Mouse (Mus musculus) mouse trophoblast stem cell (cell line): ENCODE data around the gene Gm10799.

Experiments used
- in situ Hi-C, 2 experiments: fragments of 300-500 bp; cut with MseI, MboI; formaldehyde crosslinking; loops; 2 replicates in 1 of 2; 3 replicates in 1 of 2; pipeline ENCODE4 v1.15.1; 2025

The Gm10799 gene

DNA sequence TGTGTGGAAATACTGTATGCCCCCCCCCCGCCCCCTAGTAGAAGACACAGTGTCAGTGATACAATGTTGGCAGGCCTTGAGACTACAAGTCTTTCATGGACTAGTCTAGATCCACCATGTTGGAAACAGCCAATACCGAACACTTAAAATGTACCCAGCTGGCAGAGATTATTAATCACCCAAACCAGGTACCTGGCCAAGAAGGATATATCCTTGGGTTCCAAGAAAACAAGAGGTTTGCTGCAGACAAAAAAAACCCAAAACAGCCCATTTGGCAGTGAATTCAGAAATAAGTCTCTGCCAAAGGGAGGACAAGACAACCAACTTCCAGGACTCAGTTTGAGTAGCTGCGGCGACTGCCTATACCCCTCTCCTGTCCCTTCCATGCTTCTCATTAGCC lies 43.7 kb downstream of the Gm10799 start:
- in situ Hi-C loops = no loop called here

GRCm38 (mm10) chr2:104023096-104023495 lies 45.3 kb downstream of the Gm10799 start:
- in situ Hi-C loops = no loop called here
